Mouse (Mus musculus): ENCODE results near the gene Rnf7. TPM values are rescaled to one million over a fixed set of nuclear protein-coding genes. Genes with fewer than 3 reads are reported as not detected.

Gene Rnf7
- polyA plus RNA-seq, 1 experiment: 321 TPM

GRCm38 (mm10) chr9:96449514-96449913, 29.0 kb downstream of the Rnf7 start:
- H3K4me1 ChIP-seq (ENCODE audit: control insufficient read depth, insufficient read depth, low read length): no peaks in the 10 kb centered on the region

GRCm38 (mm10) chr9:96445351-96445750, 33.1 kb downstream of the Rnf7 start:
- H3K36me3 ChIP-seq (ENCODE audit: control insufficient read depth, insufficient read depth, low read length): no peaks in the 10 kb centered on the region
- H3K27me3 ChIP-seq (ENCODE audit: control insufficient read depth, insufficient read depth, low read length): no peaks in the 10 kb centered on the region
- H3K4me3 ChIP-seq (ENCODE audit: control insufficient read depth, low read depth, low read length): no peak overlapping the region
- H3K4me1 ChIP-seq (ENCODE audit: control insufficient read depth, insufficient read depth, low read length): no peaks in the 10 kb centered on the region
- peak overlapping the region; percentile 65 for H3K27ac ChIP-seq (ENCODE audit: control insufficient read depth, insufficient read depth, low read depth, low read length)
- TF ChIP-seq CTCF (IDR thresholded peaks at IDR 0.05; ENCODE audit: control insufficient read depth, insufficient read depth, insufficient replicate concordance, low read depth, low read length) (no peak), POLR2A (IDR thresholded peaks at IDR 0.05; ENCODE audit: control insufficient read depth, low read depth, low read length) (no peak)

More at GRCm38 (mm10) chr9:96449514-96449913, 29.0 kb downstream of the Rnf7 start:
- TF ChIP-seq POLR2A (IDR thresholded peaks at IDR 0.05; ENCODE audit: control insufficient read depth, low read depth, low read length) (no peak), CTCF (IDR thresholded peaks at IDR 0.05; ENCODE audit: control insufficient read depth, insufficient read depth, insufficient replicate concordance, low read depth, low read length) (no peak)
- no peaks in the 10 kb centered on the region for H3K27me3 ChIP-seq (ENCODE audit: control insufficient read depth, insufficient read depth, low read length)
- no peaks in the 10 kb centered on the region for H3K36me3 ChIP-seq (ENCODE audit: control insufficient read depth, insufficient read depth, low read length)
- H3K4me3 ChIP-seq (ENCODE audit: control insufficient read depth, low read depth, low read length): no peak overlapping the region
- no peak overlapping the region for H3K27ac ChIP-seq (ENCODE audit: control insufficient read depth, insufficient read depth, low read depth, low read length)

GRCm38 (mm10) chr9:96442081-96442480, 36.4 kb downstream of the Rnf7 start:
- Histone ChIP-seq H3K27me3 (ENCODE audit: control insufficient read depth, insufficient read depth, low read length) (no peaks in the 10 kb centered on the region), H3K4me1 (ENCODE audit: control insufficient read depth, insufficient read depth, low read length) (peaks cover 11% of the 10 kb centered on the region), H3K4me3 (ENCODE audit: control insufficient read depth, low read depth, low read length) (no peak overlapping the region), H3K27ac (ENCODE audit: control insufficient read depth, insufficient read depth, low read depth, low read length) (no peak overlapping the region), H3K36me3 (ENCODE audit: control insufficient read depth, insufficient read depth, low read length) (no peaks in the 10 kb centered on the region)
- TF ChIP-seq CTCF (IDR thresholded peaks at IDR 0.05; ENCODE audit: control insufficient read depth, insufficient read depth, insufficient replicate concordance, low read depth, low read length): no peak
- TF ChIP-seq POLR2A (IDR thresholded peaks at IDR 0.05; ENCODE audit: control insufficient read depth, low read depth, low read length): no peak

- H3K4me3 ChIP-seq (ENCODE audit: control insufficient read depth, low read depth, low read length): peak overlapping the region; percentile 32
- TF ChIP-seq POLR2A (IDR thresholded peaks at IDR 0.05; ENCODE audit: control insufficient read depth, low read depth, low read length) (no peak), CTCF (IDR thresholded peaks at IDR 0.05; ENCODE audit: control insufficient read depth, insufficient read depth, insufficient replicate concordance, low read depth, low read length) (no peak)
- peaks cover 15% of the 10 kb centered on the region for H3K4me1 ChIP-seq (ENCODE audit: control insufficient read depth, insufficient read depth, low read length)
- H3K27ac ChIP-seq (ENCODE audit: control insufficient read depth, insufficient read depth, low read depth, low read length): peak overlapping the region; percentile 78
- H3K36me3 ChIP-seq (ENCODE audit: control insufficient read depth, insufficient read depth, low read length): no peaks in the 10 kb centered on the region
- no peaks in the 10 kb centered on the region for H3K27me3 ChIP-seq (ENCODE audit: control insufficient read depth, insufficient read depth, low read length)
Observed at GRCm38 (mm10) chr9:96438334-96438871, 40.1 kb downstream of the Rnf7 start.

GRCm38 (mm10) chr9:96437805-96438333, 40.6 kb downstream of the Rnf7 start:
- TF ChIP-seq CTCF (IDR thresholded peaks at IDR 0.05; ENCODE audit: control insufficient read depth, insufficient read depth, insufficient replicate concordance, low read depth, low read length) (no peak), POLR2A (IDR thresholded peaks at IDR 0.05; ENCODE audit: control insufficient read depth, low read depth, low read length) (peak; percentile 39; the same call in 1 of the 2 replicates)
- Histone ChIP-seq H3K4me1 (ENCODE audit: control insufficient read depth, insufficient read depth, low read length) (peaks cover 15% of the 10 kb centered on the region), H3K27ac (ENCODE audit: control insufficient read depth, insufficient read depth, low read depth, low read length) (peak overlapping the region; percentile 78), H3K27me3 (ENCODE audit: control insufficient read depth, insufficient read depth, low read length) (no peaks in the 10 kb centered on the region), H3K4me3 (ENCODE audit: control insufficient read depth, low read depth, low read length) (peak overlapping the region; percentile 32), H3K36me3 (ENCODE audit: control insufficient read depth, insufficient read depth, low read length) (no peaks in the 10 kb centered on the region)

GRCm38 (mm10) chr9:96436901-96437804, 41.3 kb downstream of the Rnf7 start:
- Histone ChIP-seq H3K27ac (ENCODE audit: control insufficient read depth, insufficient read depth, low read depth, low read length) (peak overlapping the region; percentile 78), H3K36me3 (ENCODE audit: control insufficient read depth, insufficient read depth, low read length) (no peaks in the 10 kb centered on the region), H3K27me3 (ENCODE audit: control insufficient read depth, insufficient read depth, low read length) (no peaks in the 10 kb centered on the region), H3K4me1 (ENCODE audit: control insufficient read depth, insufficient read depth, low read length) (peaks cover 15% of the 10 kb centered on the region), H3K4me3 (ENCODE audit: control insufficient read depth, low read depth, low read length) (peak overlapping the region; percentile 32)
- TF ChIP-seq POLR2A (IDR thresholded peaks at IDR 0.05; ENCODE audit: control insufficient read depth, low read depth, low read length) (no peak), CTCF (IDR thresholded peaks at IDR 0.05; ENCODE audit: control insufficient read depth, insufficient read depth, insufficient replicate concordance, low read depth, low read length) (no peak)

- Histone ChIP-seq H3K4me3 (ENCODE audit: control insufficient read depth, low read depth, low read length) (no peak overlapping the region), H3K27ac (ENCODE audit: control insufficient read depth, insufficient read depth, low read depth, low read length) (no peak overlapping the region), H3K4me1 (ENCODE audit: control insufficient read depth, insufficient read depth, low read length) (peaks cover 9% of the 10 kb centered on the region), H3K36me3 (ENCODE audit: control insufficient read depth, insufficient read depth, low read length) (no peaks in the 10 kb centered on the region), H3K27me3 (ENCODE audit: control insufficient read depth, insufficient read depth, low read length) (no peaks in the 10 kb centered on the region)
- TF ChIP-seq POLR2A (IDR thresholded peaks at IDR 0.05; ENCODE audit: control insufficient read depth, low read depth, low read length) (no peak), CTCF (IDR thresholded peaks at IDR 0.05; ENCODE audit: control insufficient read depth, insufficient read depth, insufficient replicate concordance, low read depth, low read length) (no peak)
Observed at GRCm38 (mm10) chr9:96432575-96432974, 45.9 kb downstream of the Rnf7 start.
